Mouse (Mus musculus): Measurements from ENCODE around the gene Tnfrsf1a. TPM values are rescaled to one million over a fixed set of nuclear protein-coding genes. Genes with fewer than 3 reads are reported as not detected.

Gene Tnfrsf1a
- polyA plus RNA-seq, 1 experiment from 2014 or later, result 69.3 TPM

- no peaks in the 10 kb centered on the region for H3K27me3 ChIP-seq (ENCODE audit: control insufficient read depth, insufficient read depth, low read length)
- 52% methylated on average over 5 of the region's 5 CpGs for WGBS
- peaks cover 20% of the 10 kb centered on the region; the same call in 1 of the 2 replicates for H3K36me3 ChIP-seq (ENCODE audit: control insufficient read depth, insufficient read depth, low read length)
- no peak overlapping the region for H3K27ac ChIP-seq (ENCODE audit: low read depth, low read length)
- H3K4me1 ChIP-seq (ENCODE audit: control insufficient read depth, insufficient read depth, low read length), result peaks cover 18% of the 10 kb centered on the region; the same call in 1 of the 2 replicates
- ATAC-seq (ENCODE audit: low FRiP score, low TSS enrichment), result no peak
- no peak overlapping the region for H3K4me2 ChIP-seq (replicated peaks; ENCODE audit: low read depth, low read length)
- H3K4me3 ChIP-seq (ENCODE audit: low read length), result no peak overlapping the region
- no peaks in the 10 kb centered on the region for H3K9me3 ChIP-seq (ENCODE audit: control insufficient read depth, low read length)
- H3K9ac ChIP-seq (ENCODE audit: low read depth, low read length), result no peak overlapping the region
Measured at GRCm38 (mm10) chr6:125309406-125309805, 39.8 kb upstream of the Tnfrsf1a start.

- peak overlapping the region; percentile 71 for H3K4me2 ChIP-seq (replicated peaks; ENCODE audit: low read depth, low read length)
- H3K4me3 ChIP-seq (ENCODE audit: low read length), result peak overlapping the region; percentile 57
- no peak for ATAC-seq (ENCODE audit: low FRiP score, low TSS enrichment)
- WGBS, result 84% methylated on average over 9 of the region's 9 CpGs
- no peak overlapping the region for H3K9ac ChIP-seq (ENCODE audit: low read depth, low read length)
- H3K4me1 ChIP-seq (ENCODE audit: control insufficient read depth, insufficient read depth, low read length), result peaks cover 19% of the 10 kb centered on the region; the same call in 1 of the 2 replicates
- H3K36me3 ChIP-seq (ENCODE audit: control insufficient read depth, insufficient read depth, low read length), result peaks cover 11% of the 10 kb centered on the region; the same call in 1 of the 2 replicates
- H3K27ac ChIP-seq (ENCODE audit: low read depth, low read length), result no peak overlapping the region
- no peaks in the 10 kb centered on the region for H3K27me3 ChIP-seq (ENCODE audit: control insufficient read depth, insufficient read depth, low read length)
- no peaks in the 10 kb centered on the region for H3K9me3 ChIP-seq (ENCODE audit: control insufficient read depth, low read length)
Measured at GRCm38 (mm10) chr6:125312171-125312570, 37.0 kb upstream of the Tnfrsf1a start.

- peak overlapping the region; percentile 57 for H3K4me3 ChIP-seq (ENCODE audit: low read length)
- H3K9me3 ChIP-seq (ENCODE audit: control insufficient read depth, low read length), result no peaks in the 10 kb centered on the region
- WGBS, result 61% methylated on average over 22 of the region's 22 CpGs
- H3K27ac ChIP-seq (ENCODE audit: low read depth, low read length), result peak overlapping the region; percentile 75; the same call in 1 of the 2 replicates
- H3K9ac ChIP-seq (ENCODE audit: low read depth, low read length), result peak overlapping the region; percentile 88
- H3K27me3 ChIP-seq (ENCODE audit: control insufficient read depth, insufficient read depth, low read length), result no peaks in the 10 kb centered on the region
- H3K4me2 ChIP-seq (replicated peaks; ENCODE audit: low read depth, low read length), result peak overlapping the region; percentile 71
- ATAC-seq (ENCODE audit: low FRiP score, low TSS enrichment), result peak; percentile 3; the same call in 1 of the 2 replicates
- peaks cover 9% of the 10 kb centered on the region; the same call in 1 of the 2 replicates for H3K36me3 ChIP-seq (ENCODE audit: control insufficient read depth, insufficient read depth, low read length)
- H3K4me1 ChIP-seq (ENCODE audit: control insufficient read depth, insufficient read depth, low read length), result peaks cover 19% of the 10 kb centered on the region; the same call in 1 of the 2 replicates
Measured at GRCm38 (mm10) chr6:125312581-125313355, 36.4 kb upstream of the Tnfrsf1a start.

- 1% methylated on average over 42 of the region's 46 CpGs for WGBS
- Histone ChIP-seq H3K4me1 (ENCODE audit: control insufficient read depth, insufficient read depth, low read length) (peaks cover 19% of the 10 kb centered on the region; the same call in 1 of the 2 replicates), H3K27me3 (ENCODE audit: control insufficient read depth, insufficient read depth, low read length) (no peaks in the 10 kb centered on the region), H3K4me3 (ENCODE audit: low read length) (peak within 1 kb of the TSS; percentile 57), H3K27ac (ENCODE audit: low read depth, low read length) (peak within 1 kb of the TSS; percentile 75), H3K4me2 (replicated peaks; ENCODE audit: low read depth, low read length) (peak within 1 kb of the TSS; percentile 71), H3K36me3 (ENCODE audit: control insufficient read depth, insufficient read depth, low read length) (peaks cover 9% of the 10 kb centered on the region; the same call in 1 of the 2 replicates), H3K9me3 (ENCODE audit: control insufficient read depth, low read length) (no peaks in the 10 kb centered on the region), H3K9ac (ENCODE audit: low read depth, low read length) (peak within 1 kb of the TSS; percentile 88)
- peak; percentile 90 for ATAC-seq (ENCODE audit: low FRiP score, low TSS enrichment)
Measured at GRCm38 (mm10) chr6:125313546-125314230, 35.5 kb upstream of the Tnfrsf1a start, which contains the start of gene Ltbr. Gene Ltbr (minus strand): TSS chr6:125313885.

GRCm38 (mm10) chr6:125314231-125314563, 35.0 kb upstream of the Tnfrsf1a start:
- H3K4me1 ChIP-seq (ENCODE audit: control insufficient read depth, insufficient read depth, low read length), result peaks cover 16% of the 10 kb centered on the region; the same call in 1 of the 2 replicates
- H3K27me3 ChIP-seq (ENCODE audit: control insufficient read depth, insufficient read depth, low read length), result no peaks in the 10 kb centered on the region
- peak overlapping the region; percentile 88 for H3K9ac ChIP-seq (ENCODE audit: low read depth, low read length)
- peak overlapping the region; percentile 71 for H3K4me2 ChIP-seq (replicated peaks; ENCODE audit: low read depth, low read length)
- H3K36me3 ChIP-seq (ENCODE audit: control insufficient read depth, insufficient read depth, low read length), result peaks cover 9% of the 10 kb centered on the region; the same call in 1 of the 2 replicates
- no peaks in the 10 kb centered on the region for H3K9me3 ChIP-seq (ENCODE audit: control insufficient read depth, low read length)
- H3K27ac ChIP-seq (ENCODE audit: low read depth, low read length), result peak overlapping the region; percentile 75; the same call in 1 of the 2 replicates
- ATAC-seq (ENCODE audit: low FRiP score, low TSS enrichment), result peak; percentile 28
- WGBS, result 57% methylated on average over 7 of the region's 7 CpGs
- H3K4me3 ChIP-seq (ENCODE audit: low read length), result peak overlapping the region; percentile 57

- no peak for ATAC-seq (ENCODE audit: low FRiP score, low TSS enrichment)
- Histone ChIP-seq H3K9me3 (ENCODE audit: control insufficient read depth, low read length) (no peaks in the 10 kb centered on the region), H3K27ac (ENCODE audit: low read depth, low read length) (no peak overlapping the region), H3K4me1 (ENCODE audit: control insufficient read depth, insufficient read depth, low read length) (peaks cover 16% of the 10 kb centered on the region; the same call in 1 of the 2 replicates), H3K4me3 (ENCODE audit: low read length) (no peak overlapping the region), H3K36me3 (ENCODE audit: control insufficient read depth, insufficient read depth, low read length) (peaks cover 9% of the 10 kb centered on the region; the same call in 1 of the 2 replicates), H3K27me3 (ENCODE audit: control insufficient read depth, insufficient read depth, low read length) (peaks cover under 1% of the 10 kb centered on the region; the same call in 1 of the 2 replicates), H3K9ac (ENCODE audit: low read depth, low read length) (no peak overlapping the region), H3K4me2 (replicated peaks; ENCODE audit: low read depth, low read length) (no peak overlapping the region)
- WGBS, result 70% methylated on average over 6 of the region's 6 CpGs
Measured at GRCm38 (mm10) chr6:125314746-125315145, 34.4 kb upstream of the Tnfrsf1a start.

GRCm38 (mm10) chr6:125317077-125317476, 32.1 kb upstream of the Tnfrsf1a start:
- WGBS, result 62% methylated on average over 7 of the region's 7 CpGs
- no peak overlapping the region for H3K4me2 ChIP-seq (replicated peaks; ENCODE audit: low read depth, low read length)
- H3K27me3 ChIP-seq (ENCODE audit: control insufficient read depth, insufficient read depth, low read length), result peaks cover 13% of the 10 kb centered on the region
- H3K27ac ChIP-seq (ENCODE audit: low read depth, low read length), result no peak overlapping the region
- H3K9me3 ChIP-seq (ENCODE audit: control insufficient read depth, low read length), result no peaks in the 10 kb centered on the region
- no peak overlapping the region for H3K9ac ChIP-seq (ENCODE audit: low read depth, low read length)
- no peak overlapping the region for H3K4me3 ChIP-seq (ENCODE audit: low read length)
- H3K4me1 ChIP-seq (ENCODE audit: control insufficient read depth, insufficient read depth, low read length), result peaks cover 24% of the 10 kb centered on the region; the same call in 1 of the 2 replicates
- ATAC-seq (ENCODE audit: low FRiP score, low TSS enrichment), result no peak
- H3K36me3 ChIP-seq (ENCODE audit: control insufficient read depth, insufficient read depth, low read length), result no peaks in the 10 kb centered on the region; the same call in 1 of the 2 replicates

GRCm38 (mm10) chr6:125318981-125319918, 29.9 kb upstream of the Tnfrsf1a start:
- Histone ChIP-seq H3K9ac (ENCODE audit: low read depth, low read length) (no peak overlapping the region), H3K4me1 (ENCODE audit: control insufficient read depth, insufficient read depth, low read length) (peaks cover 10% of the 10 kb centered on the region; the same call in 1 of the 2 replicates), H3K4me3 (ENCODE audit: low read length) (no peak overlapping the region), H3K4me2 (replicated peaks; ENCODE audit: low read depth, low read length) (no peak overlapping the region), H3K36me3 (ENCODE audit: control insufficient read depth, insufficient read depth, low read length) (no peaks in the 10 kb centered on the region), H3K27me3 (ENCODE audit: control insufficient read depth, insufficient read depth, low read length) (peaks cover 22% of the 10 kb centered on the region), H3K9me3 (ENCODE audit: control insufficient read depth, low read length) (no peaks in the 10 kb centered on the region), H3K27ac (ENCODE audit: low read depth, low read length) (no peak overlapping the region)
- 63% methylated on average over 15 of the region's 15 CpGs for WGBS
- no peak for ATAC-seq (ENCODE audit: low FRiP score, low TSS enrichment)
